Mouse (Mus musculus): ENCODE measurements around the gene Col7a1.

The Col7a1 gene

GRCm38 (mm10) chr9:109021428-109021827 lies 68.0 kb downstream of the Col7a1 start:
- no peak for DNase-seq (ENCODE audit: low spot score)

DNA sequence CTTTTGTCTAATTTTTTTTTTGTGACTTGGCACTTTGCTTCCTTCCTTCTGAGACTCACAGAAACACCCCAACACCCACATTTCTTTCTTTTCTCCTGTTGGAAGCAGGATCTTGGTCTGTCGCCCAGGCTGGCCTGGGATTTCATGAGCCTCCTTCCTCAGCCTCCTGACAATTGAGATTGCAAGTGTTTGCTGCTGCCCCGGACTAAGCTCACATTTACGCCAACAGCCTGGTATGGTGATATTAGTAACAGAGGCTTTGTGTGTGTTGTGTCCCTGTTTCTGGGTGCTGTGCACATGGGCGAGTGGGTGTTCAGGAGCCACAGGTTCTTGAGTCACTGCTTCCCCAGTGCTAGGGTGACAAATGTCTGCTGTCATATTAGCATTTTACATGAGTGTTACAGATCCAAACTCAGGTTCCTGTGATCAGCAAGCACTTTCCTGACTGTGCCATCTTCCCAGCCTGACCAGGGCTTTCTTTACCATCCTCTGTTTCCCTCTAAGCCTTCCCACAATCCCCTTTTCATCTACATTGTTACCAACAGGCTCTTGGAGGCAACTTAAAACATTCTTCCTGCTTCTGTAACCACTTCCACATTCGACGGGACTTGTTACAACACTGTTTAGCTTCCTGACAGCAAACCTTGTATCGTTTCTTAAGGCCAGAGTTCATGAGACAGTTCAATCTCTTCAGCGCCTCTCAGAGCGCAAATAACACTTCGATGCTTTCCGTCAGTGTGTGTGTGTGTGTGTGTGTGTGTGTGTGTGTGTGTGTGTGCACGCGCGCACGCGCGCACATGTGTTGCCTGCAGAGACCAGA lies 69.7 kb downstream of the Col7a1 start:
- DNase-seq (ENCODE audit: low spot score), result no peak

GRCm38 (mm10) chr9:109027521-109027920 lies 74.1 kb downstream of the Col7a1 start:
- DNase-seq (ENCODE audit: low spot score), result no peak

- no peak for DNase-seq (ENCODE audit: low spot score)
These were observed 75.0 kb downstream of the Col7a1 start for GRCm38 (mm10) chr9:109028421-109028820.

DNA sequence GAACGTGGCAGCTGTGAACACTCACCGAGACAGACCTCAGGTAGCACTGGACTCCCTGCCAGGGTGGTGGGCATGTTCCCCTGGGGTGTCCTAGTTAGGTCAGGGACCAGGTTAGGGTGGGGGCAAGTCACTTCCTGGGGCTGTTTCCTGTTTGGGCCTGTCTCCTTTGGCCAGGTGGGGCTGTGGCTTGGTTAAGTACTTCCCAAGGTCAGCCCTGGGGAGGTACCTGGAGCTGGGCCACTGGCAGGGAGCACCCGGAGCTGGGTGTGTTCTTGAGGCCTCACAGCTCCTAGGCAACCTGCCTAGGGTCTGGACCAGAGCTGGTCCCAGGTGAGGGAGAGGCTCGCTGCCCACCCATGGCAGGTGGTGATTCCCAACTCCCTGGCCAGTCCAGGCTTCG lies 75.5 kb downstream of the Col7a1 start:
- no peak for DNase-seq (ENCODE audit: low spot score)

DNA sequence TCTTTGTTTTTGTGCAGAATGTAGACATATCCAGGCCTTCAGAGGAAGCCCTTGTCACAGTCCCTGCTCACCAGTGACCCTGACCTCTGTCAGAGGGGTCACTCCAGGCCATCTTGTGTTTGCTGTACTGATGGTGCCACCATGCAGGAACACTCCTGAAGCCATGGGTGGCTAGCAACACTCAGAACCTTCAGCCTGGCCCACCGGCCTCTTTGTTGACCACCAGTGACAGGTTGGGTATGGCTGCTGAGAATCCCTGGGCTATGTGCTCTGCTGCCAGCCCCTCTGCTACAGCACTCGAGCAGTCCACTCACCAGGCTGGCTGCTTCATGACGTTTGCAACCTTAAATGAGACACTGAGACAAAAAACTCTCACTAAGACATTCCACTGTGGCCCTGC lies 76.9 kb downstream of the Col7a1 start:
- no peak for DNase-seq (ENCODE audit: low spot score)

GRCm38 (mm10) chr9:109031001-109031400 lies 77.6 kb downstream of the Col7a1 start:
- no peak for DNase-seq (ENCODE audit: low spot score)

DNA sequence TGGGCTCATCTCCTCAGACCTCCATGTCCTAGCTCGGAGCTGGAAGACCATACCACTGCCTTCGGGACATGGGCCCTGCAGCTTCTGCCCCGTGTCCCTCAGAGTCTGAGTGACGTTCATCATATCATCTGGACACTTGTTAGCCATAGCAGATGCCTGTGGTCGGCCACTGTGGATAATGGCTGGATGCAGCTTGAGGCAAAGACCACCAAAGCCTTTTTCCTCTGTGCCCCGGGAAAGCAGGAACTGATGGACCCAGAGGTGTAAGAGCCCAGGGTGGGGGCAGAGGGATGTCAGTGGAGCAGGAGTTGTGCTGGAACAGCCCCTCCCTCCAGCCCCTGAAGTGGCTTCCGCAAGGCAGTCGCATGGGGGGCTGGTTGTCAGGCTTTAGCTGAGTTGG lies 78.3 kb downstream of the Col7a1 start:
- DNase-seq (ENCODE audit: low spot score), result no peak

DNA sequence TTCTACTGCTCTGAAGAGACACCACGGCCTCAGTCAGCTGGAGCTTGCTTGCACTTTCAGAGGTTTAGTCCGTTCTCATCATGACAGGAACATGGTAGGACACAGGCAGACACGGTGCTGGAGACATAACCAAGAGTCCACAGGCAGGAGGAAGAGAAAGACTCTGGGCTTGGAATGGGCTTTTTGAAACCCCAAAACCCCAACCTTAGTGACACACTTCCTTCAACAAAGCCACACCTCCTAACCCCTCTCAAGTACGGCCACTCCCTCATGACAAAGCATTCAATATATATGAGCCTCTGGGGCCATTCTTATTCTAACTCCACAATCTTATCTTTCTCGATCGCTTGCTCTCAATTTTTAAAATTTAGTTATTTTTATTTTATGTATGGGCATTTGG lies 79.0 kb downstream of the Col7a1 start:
- DNase-seq (ENCODE audit: low spot score), result no peak

All from ovary, postnatal 36 days (tissue).